Mouse (Mus musculus): Measurements from ENCODE around the gene Ifit3b. TPM values are rescaled to one million over a fixed set of nuclear protein-coding genes. Genes with fewer than 3 reads are reported as not detected.
"Not testable (repeated sequence)": the region's sequence is repeated elsewhere in the genome, so short reads cannot be mapped to it uniquely, and the experiment has no call there.

The Ifit3b gene
- total and polyA plus RNA-seq, 3 experiments: not detected

- Histone ChIP-seq H3K36me3 (replicated peaks in 1 of 2; ENCODE audit: control insufficient read depth in 1 of 2, insufficient read depth in 1 of 2, low read length in 1 of 2) (peaks cover 0 to 23% of the 10 kb centered on the region in 2 experiments), H3K27ac (ENCODE audit: insufficient read depth, low read depth) (no peak overlapping the region), H3K4me2 (ENCODE audit: insufficient read depth, low read depth, poor library complexity, severe bottlenecking) (no peak overlapping the region), H3K79me2 (replicated peaks; ENCODE audit: control insufficient read depth, extremely low read depth, insufficient read depth, poor library complexity, severe bottlenecking) (no peaks in the 10 kb centered on the region), H3K9me3 (replicated peaks; ENCODE audit: low read length) (no peaks in the 10 kb centered on the region), H3K9ac (ENCODE audit: insufficient read depth, low read depth) (no peak overlapping the region), H3K27me3 (replicated peaks) (no peaks in the 10 kb centered on the region), H3K4me1 (ENCODE audit: control insufficient read depth in 1 of 2, insufficient read depth in 2 of 2) (peaks cover 0 to 24% of the 10 kb centered on the region in 2 experiments; a peak in 2 of 4 replicates), H3K4me3 (replicated peaks in 1 of 3; ENCODE audit: low read depth in 2 of 3, low read length in 2 of 3, poor library complexity in 1 of 3) (no peak overlapping the region)
- TF ChIP-seq SIN3A (IDR thresholded peaks at IDR 0.05; ENCODE audit: low read length) (no peak), BHLHE40 (IDR thresholded peaks at IDR 0.05; ENCODE audit: low read depth, low read length) (no peak), ZKSCAN1 (IDR thresholded peaks at IDR 0.05; ENCODE audit: borderline replicate concordance, low read depth, low read length) (no peak), E2F4 (IDR thresholded peaks at IDR 0.05; ENCODE audit: insufficient replicate concordance, low read depth, low read length) (no peak), SMC3 (IDR thresholded peaks at IDR 0.05; ENCODE audit: low read depth, low read length) (no peak), MEF2A (IDR thresholded peaks at IDR 0.05; ENCODE audit: borderline replicate concordance, low read depth, low read length) (no peak), RCOR1 (conservative IDR thresholded peaks at IDR 0.05; ENCODE audit: low read depth, low read length) (no peak), ZC3H11A (IDR thresholded peaks at IDR 0.05; ENCODE audit: low read depth, low read length) (no peak), PAX5 (IDR thresholded peaks at IDR 0.05; ENCODE audit: low read length) (no peak), MXI1 (IDR thresholded peaks at IDR 0.05; ENCODE audit: low read depth, low read length) (no peak)
- dilution Hi-C loops (cut with MboI; ENCODE audit: extremely low pct_ligation_motif_present, extremely low pct_unique_long_range_greater_than_20kb, low sequenced_read_pairs): no loop called here
- no peak for DNase-seq (ENCODE audit: extremely low read depth)
- in situ Hi-C loops (cut with MboI; ENCODE audit: low pct_ligation_motif_present, low pct_unique_long_range_greater_than_20kb, low sequenced_read_pairs): no loop called here
These were observed 34.1 kb upstream of the Ifit3b start for GRCm38 (mm10) chr19:34573650-34574049.

- peaks cover 0 to 23% of the 10 kb centered on the region in 2 experiments for H3K36me3 ChIP-seq (replicated peaks in 1 of 2; ENCODE audit: control insufficient read depth in 1 of 2, insufficient read depth in 1 of 2, low read length in 1 of 2)
- H3K27ac ChIP-seq (ENCODE audit: insufficient read depth, low read depth): no peak overlapping the region
- DNase-seq (ENCODE audit: extremely low read depth): no peak
- no peak overlapping the region for H3K9ac ChIP-seq (ENCODE audit: insufficient read depth, low read depth)
- no peaks in the 10 kb centered on the region for H3K9me3 ChIP-seq (replicated peaks; ENCODE audit: low read length)
- dilution Hi-C loops (cut with MboI; ENCODE audit: extremely low pct_ligation_motif_present, extremely low pct_unique_long_range_greater_than_20kb, low sequenced_read_pairs): no loop called here
- H3K79me2 ChIP-seq (replicated peaks; ENCODE audit: control insufficient read depth, extremely low read depth, insufficient read depth, poor library complexity, severe bottlenecking): no peaks in the 10 kb centered on the region
- H3K4me1 ChIP-seq (ENCODE audit: control insufficient read depth in 1 of 2, insufficient read depth in 2 of 2): no peaks in the 10 kb centered on the region
- no peaks in the 10 kb centered on the region for H3K27me3 ChIP-seq (replicated peaks)
- H3K4me3 ChIP-seq (replicated peaks in 1 of 3; ENCODE audit: low read depth in 2 of 3, low read length in 2 of 3, poor library complexity in 1 of 3): no peak overlapping the region
- TF ChIP-seq USF1 (IDR thresholded peaks at IDR 0.05; ENCODE audit: low read depth, low read length): no peak
- H3K4me2 ChIP-seq (ENCODE audit: insufficient read depth, low read depth, poor library complexity, severe bottlenecking): no peak overlapping the region
- in situ Hi-C loops (cut with MboI; ENCODE audit: low pct_ligation_motif_present, low pct_unique_long_range_greater_than_20kb, low sequenced_read_pairs): no loop called here
These were observed 30.6 kb upstream of the Ifit3b start for GRCm38 (mm10) chr19:34577121-34577520.

GRCm38 (mm10) chr19:34582696-34583095 lies 25.1 kb upstream of the Ifit3b start:
- H3K9ac ChIP-seq (ENCODE audit: insufficient read depth, low read depth); H3K4me2 ChIP-seq (ENCODE audit: insufficient read depth, low read depth, poor library complexity, severe bottlenecking); H3K4me3 ChIP-seq (replicated peaks in 1 of 3; ENCODE audit: low read depth in 2 of 3, low read length in 2 of 3, poor library complexity in 1 of 3); dilution Hi-C loops (cut with MboI; ENCODE audit: extremely low pct_ligation_motif_present, extremely low pct_unique_long_range_greater_than_20kb, low sequenced_read_pairs); H3K27ac ChIP-seq (ENCODE audit: insufficient read depth, low read depth); in situ Hi-C loops (cut with MboI; ENCODE audit: low pct_ligation_motif_present, low pct_unique_long_range_greater_than_20kb, low sequenced_read_pairs); DNase-seq (ENCODE audit: extremely low read depth); H3K36me3 ChIP-seq (replicated peaks in 1 of 2; ENCODE audit: control insufficient read depth in 1 of 2, insufficient read depth in 1 of 2, low read length in 1 of 2); H3K27me3 ChIP-seq (replicated peaks); H3K9me3 ChIP-seq (replicated peaks; ENCODE audit: low read length); H3K4me1 ChIP-seq (ENCODE audit: control insufficient read depth in 1 of 2, insufficient read depth in 2 of 2); H3K79me2 ChIP-seq (replicated peaks; ENCODE audit: control insufficient read depth, extremely low read depth, insufficient read depth, poor library complexity, severe bottlenecking): not testable (repeated sequence)

GRCm38 (mm10) chr19:34583126-34583766 lies 24.5 kb upstream of the Ifit3b start, which contains the start of gene Ifit3:
Gene Ifit3 (plus strand): TSS chr19:34583531.
- H3K36me3 ChIP-seq (replicated peaks in 1 of 2; ENCODE audit: control insufficient read depth in 1 of 2, insufficient read depth in 1 of 2, low read length in 1 of 2); H3K4me2 ChIP-seq (ENCODE audit: insufficient read depth, low read depth, poor library complexity, severe bottlenecking); H3K9me3 ChIP-seq (replicated peaks; ENCODE audit: low read length); H3K27ac ChIP-seq (ENCODE audit: insufficient read depth, low read depth); H3K79me2 ChIP-seq (replicated peaks; ENCODE audit: control insufficient read depth, extremely low read depth, insufficient read depth, poor library complexity, severe bottlenecking); H3K4me3 ChIP-seq (replicated peaks in 1 of 3; ENCODE audit: low read depth in 2 of 3, low read length in 2 of 3, poor library complexity in 1 of 3); H3K4me1 ChIP-seq (ENCODE audit: control insufficient read depth in 1 of 2, insufficient read depth in 2 of 2); H3K27me3 ChIP-seq (replicated peaks); dilution Hi-C loops (cut with MboI; ENCODE audit: extremely low pct_ligation_motif_present, extremely low pct_unique_long_range_greater_than_20kb, low sequenced_read_pairs); DNase-seq (ENCODE audit: extremely low read depth); H3K9ac ChIP-seq (ENCODE audit: insufficient read depth, low read depth); in situ Hi-C loops (cut with MboI; ENCODE audit: low pct_ligation_motif_present, low pct_unique_long_range_greater_than_20kb, low sequenced_read_pairs): not testable (repeated sequence)

All from CH12.LX (cell line).